Mouse (Mus musculus) G1E (cell line): Measurements from ENCODE around the gene Otop3. TPM values are rescaled to one million over a fixed set of nuclear protein-coding genes. Genes with fewer than 3 reads are reported as not detected.

Source experiments
- ATAC-seq: 2 replicates; pipeline ENCODE4 v1.8.0; 2016; ENCODE audit warnings: mild to moderate bottlenecking; ENCODE audit not compliant: insufficient number of reproducible peaks, poor library complexity, low FRiP score, severe bottlenecking; ENCODE audit errors: extremely low read depth
- DNase-seq: peaks from one replicate; pipeline ENCODE4 v3.0.0; 2012; ENCODE audit warnings: low spot score
- H3K27me3 ChIP-seq: 2 replicates; pipeline ENCODE4 v1.6.1; 2012; ENCODE audit warnings: mild to moderate bottlenecking, low read length, inconsistent platforms; ENCODE audit not compliant: insufficient read depth
- H3K36me3 ChIP-seq: replicated peaks from 2 replicates; pipeline ENCODE3; 2012; ENCODE audit warnings: mild to moderate bottlenecking, inconsistent platforms
- H3K4me1 ChIP-seq: 2 replicates; pipeline ENCODE4 v1.6.1; 2012; ENCODE audit warnings: low read depth, low read length, inconsistent platforms, mixed read lengths; ENCODE audit not compliant: insufficient read depth
- H3K4me3 ChIP-seq: 2 replicates; pipeline ENCODE4 v1.5.1; 2012; ENCODE audit warnings: low read depth, mild to moderate bottlenecking, inconsistent platforms, low read length, moderate library complexity, mixed read lengths
- H3K9me3 ChIP-seq: replicated peaks from 2 replicates; pipeline ENCODE4 v1.6.1; 2012; ENCODE audit warnings: inconsistent platforms
- CTCF ChIP-seq: IDR thresholded peaks from 2 replicates; pipeline ENCODE4 v1.5.1; 2012; ENCODE audit warnings: low read depth, low read length, inconsistent platforms, mixed read lengths
- GATA1 ChIP-seq: IDR thresholded peaks from 2 replicates; pipeline ENCODE4 v1.6.1; 2012; ENCODE audit warnings: borderline replicate concordance, low read length, inconsistent platforms, mixed read lengths
- GATA2 ChIP-seq: IDR thresholded peaks from 2 replicates; pipeline ENCODE4 v1.6.1; 2012; ENCODE audit warnings: low read depth, low read length, inconsistent platforms, borderline replicate concordance
- POLR2AphosphoS5 ChIP-seq: IDR thresholded peaks from 2 replicates; pipeline ENCODE4 v1.6.1; 2012; ENCODE audit warnings: low read depth, low read length, inconsistent platforms; ENCODE audit not compliant: insufficient replicate concordance
- TAL1 ChIP-seq: conservative IDR thresholded peaks from 2 replicates; pipeline ENCODE4 v1.6.1; 2012; ENCODE audit warnings: low read depth, low read length, inconsistent platforms, mixed read lengths
- polyA plus RNA-seq: library from polyadenylated mRNA; stranded (reverse); fragments of >175 nt; gene quantifications from 2 replicates; pipeline ENCODE4 v1.2.3, GENCODE M21; 2012
- total RNA-seq, 2 experiments: library from RNA; stranded (forward) in 1 of 2; stranded (reverse) in 1 of 2; fragments of 200-1000 nt in 1 of 2; fragments of >200 nt in 1 of 2; fragmentation: Nextera tagmentation in 1 of 2; gene quantifications; 2 replicates each; pipeline ENCODE4 v1.2.3; 2014 to 2017

Gene Otop3
- total and polyA plus RNA-seq, 3 experiments, result not detected

DNA sequence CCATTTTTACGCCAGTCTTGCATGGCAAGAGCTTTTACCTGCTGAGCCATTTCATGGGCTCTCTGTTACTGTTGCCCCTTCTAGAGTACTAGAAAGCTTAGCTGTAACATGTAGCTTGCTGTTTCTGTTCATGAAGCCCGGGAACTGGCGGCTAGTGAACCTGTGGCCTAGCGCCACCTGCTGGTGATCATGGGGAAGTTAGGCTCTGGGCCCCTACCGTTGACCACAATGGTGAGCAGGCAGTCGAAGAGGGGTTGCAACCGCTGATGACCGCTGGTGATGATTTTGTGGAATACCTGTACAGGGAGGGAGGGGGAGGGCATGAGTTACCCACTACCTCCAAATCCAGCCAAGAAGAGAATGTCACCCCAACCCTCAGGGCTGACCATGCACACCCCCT is 19.7 kb downstream of the Otop3 start:
- Histone ChIP-seq H3K4me1 (peaks cover 16% of the 10 kb centered on the region), H3K9me3 (no peaks in the 10 kb centered on the region), H3K36me3 (no peaks in the 10 kb centered on the region), H3K4me3 (no peak overlapping the region), H3K27me3 (peaks cover 67% of the 10 kb centered on the region)
- ATAC-seq (peak; percentile 67), DNase-seq (peak; percentile 79)
- TF ChIP-seq CTCF, result peak; percentile 87
- no peak for TF ChIP-seq POLR2AphosphoS5
- no peak for TF ChIP-seq TAL1
- no peak for TF ChIP-seq GATA1
- no peak for TF ChIP-seq GATA2

DNA sequence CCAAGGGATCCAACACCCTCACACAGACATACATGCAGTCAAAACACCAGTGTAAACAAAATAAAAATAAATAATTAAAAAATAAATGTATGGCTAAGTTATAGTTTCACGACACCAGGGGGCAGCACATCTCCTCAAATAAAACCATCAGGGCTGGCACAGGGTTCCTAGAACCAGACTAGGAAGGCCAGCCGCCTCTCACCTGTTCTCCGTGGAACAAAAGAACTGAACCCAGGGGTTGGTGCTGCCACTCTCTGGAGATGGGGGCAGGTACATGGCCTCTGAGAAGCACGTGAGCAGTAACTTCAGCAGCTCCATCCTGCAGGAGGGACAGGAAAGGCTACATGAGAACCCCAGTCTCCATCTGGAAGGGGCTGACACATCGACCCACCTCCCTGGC is 23.9 kb downstream of the Otop3 start:
- DNase-seq, result peak; percentile 54
- TF ChIP-seq TAL1 (no peak), POLR2AphosphoS5 (no peak), CTCF (no peak), GATA1 (no peak), GATA2 (no peak)
- ATAC-seq, result no peak
- Histone ChIP-seq H3K27me3 (peaks cover 46% of the 10 kb centered on the region), H3K4me1 (peaks cover 17% of the 10 kb centered on the region), H3K36me3 (no peaks in the 10 kb centered on the region), H3K9me3 (no peaks in the 10 kb centered on the region), H3K4me3 (no peak overlapping the region)

DNA sequence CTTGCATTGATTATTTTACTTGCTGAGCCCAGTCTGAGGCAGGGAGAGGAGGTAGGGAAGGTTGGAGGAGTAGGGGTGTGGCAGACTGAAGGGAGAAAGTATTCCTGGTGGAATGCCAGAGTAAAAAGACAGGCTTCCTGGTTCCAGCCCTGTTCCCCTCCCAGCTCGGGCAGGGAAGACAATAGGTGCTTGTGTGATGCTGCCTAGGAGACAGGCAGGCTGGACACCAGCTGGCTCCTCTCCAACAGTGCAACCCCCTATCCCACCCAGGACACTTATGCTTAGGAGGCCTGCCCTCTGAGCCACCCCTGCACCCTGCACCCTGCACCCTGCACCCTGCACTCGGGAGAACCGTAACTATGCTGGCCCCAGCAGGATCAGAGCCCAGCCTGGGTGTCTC is 24.8 kb downstream of the Otop3 start:
- DNase-seq (no peak), ATAC-seq (no peak)
- H3K9me3 ChIP-seq, result no peaks in the 10 kb centered on the region
- TF ChIP-seq TAL1 (no peak), POLR2AphosphoS5 (no peak), CTCF (no peak), GATA1 (no peak), GATA2 (no peak)
- H3K4me3 ChIP-seq, result no peak overlapping the region
- H3K36me3 ChIP-seq, result no peaks in the 10 kb centered on the region
- peaks cover 14% of the 10 kb centered on the region for H3K4me1 ChIP-seq
- peaks cover 52% of the 10 kb centered on the region for H3K27me3 ChIP-seq

DNA sequence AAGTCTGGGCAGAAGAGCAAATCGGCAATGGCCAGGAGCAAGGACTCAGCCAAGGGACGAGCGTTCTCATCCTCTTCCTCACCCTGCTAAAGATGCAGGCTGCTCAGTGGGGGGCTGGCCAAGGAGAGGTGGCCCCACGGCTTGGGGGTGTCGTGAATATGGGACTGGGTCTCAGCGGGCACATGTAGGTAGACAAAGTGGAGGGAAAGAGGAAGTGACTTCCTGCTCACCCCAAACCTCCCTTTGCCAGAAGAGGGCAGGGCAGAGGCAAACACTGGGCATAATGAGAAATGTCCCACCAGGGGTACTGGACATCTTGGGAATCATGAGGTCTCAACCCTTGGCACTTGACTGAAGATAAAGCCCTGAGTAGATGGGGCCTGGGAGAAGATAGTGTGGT is 25.2 kb downstream of the Otop3 start:
- Histone ChIP-seq H3K36me3 (no peaks in the 10 kb centered on the region), H3K4me3 (no peak overlapping the region), H3K4me1 (peaks cover 11% of the 10 kb centered on the region; the same call in 1 of the 2 replicates), H3K27me3 (peaks cover 54% of the 10 kb centered on the region), H3K9me3 (no peaks in the 10 kb centered on the region)
- TF ChIP-seq GATA2, result no peak
- no peak for TF ChIP-seq CTCF
- no peak for TF ChIP-seq POLR2AphosphoS5
- no peak for TF ChIP-seq TAL1
- TF ChIP-seq GATA1, result no peak
- DNase-seq, result peak; percentile 41
- no peak for ATAC-seq

DNA sequence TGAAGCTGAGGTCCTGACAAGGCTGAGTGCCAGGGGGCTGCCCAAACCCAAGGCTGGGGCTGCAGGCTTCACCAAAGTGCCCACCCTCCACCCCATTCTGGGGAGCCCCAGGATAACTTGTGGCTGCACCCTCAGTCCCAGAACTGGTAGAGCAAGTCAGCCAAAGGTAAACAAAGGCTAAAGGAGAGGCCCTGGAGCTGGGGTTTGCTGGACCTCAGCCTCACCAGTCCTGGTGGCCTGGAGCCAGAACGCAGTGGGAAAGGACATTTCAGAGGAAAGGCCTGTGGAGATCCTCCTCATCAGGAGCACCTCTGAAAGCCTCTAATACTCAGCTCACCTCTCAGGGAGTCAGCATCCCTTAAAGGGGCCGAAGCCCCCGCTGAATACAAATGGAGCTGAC is 29.6 kb downstream of the Otop3 start:
- DNase-seq, result no peak
- ATAC-seq, result no peak
- Histone ChIP-seq H3K4me1 (peaks cover 18% of the 10 kb centered on the region), H3K4me3 (no peak overlapping the region), H3K27me3 (peaks cover 63% of the 10 kb centered on the region), H3K36me3 (no peaks in the 10 kb centered on the region), H3K9me3 (no peaks in the 10 kb centered on the region)
- TF ChIP-seq TAL1 (no peak), GATA2 (no peak)

DNA sequence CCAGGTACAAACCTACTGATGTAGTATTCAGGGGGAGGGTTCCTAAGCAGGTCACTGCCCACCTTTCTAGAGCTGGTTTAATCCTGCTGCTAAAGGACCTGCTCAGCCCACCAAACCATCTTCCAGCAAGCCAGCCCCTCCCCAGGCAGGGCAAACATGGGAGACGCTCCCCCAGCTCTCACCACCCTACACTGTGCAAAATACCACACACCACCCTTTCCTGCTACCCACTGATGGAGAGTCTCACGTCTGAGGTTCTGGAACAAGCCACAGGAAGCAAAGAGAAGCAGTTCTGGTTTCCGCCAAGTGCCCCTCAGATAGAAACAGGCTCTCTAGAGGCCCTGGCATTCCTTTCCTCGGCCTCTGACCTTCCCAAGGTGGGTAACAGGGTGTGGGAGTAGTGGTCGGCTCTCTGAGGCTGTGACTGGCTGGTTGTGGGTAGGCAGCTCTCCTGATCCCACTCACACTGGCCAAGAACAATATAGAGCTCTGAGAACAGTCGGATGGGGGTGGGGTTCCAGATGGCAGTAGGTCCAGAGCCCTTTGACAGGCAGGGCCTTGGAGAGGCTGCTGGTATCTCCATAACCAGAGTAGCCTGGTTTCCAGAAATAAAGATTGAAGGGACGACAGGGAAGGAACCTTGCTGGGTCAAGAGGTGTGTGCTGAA is 31.6 kb downstream of the Otop3 start:
- ATAC-seq, result no peak
- H3K36me3 ChIP-seq, result no peaks in the 10 kb centered on the region
- no peak overlapping the region for H3K4me3 ChIP-seq
- TF ChIP-seq GATA1, result no peak
- TF ChIP-seq TAL1, result no peak
- TF ChIP-seq POLR2AphosphoS5, result no peak
- TF ChIP-seq GATA2, result no peak
- TF ChIP-seq CTCF, result no peak
- H3K27me3 ChIP-seq, result peaks cover 59% of the 10 kb centered on the region
- H3K4me1 ChIP-seq, result peaks cover 14% of the 10 kb centered on the region
- no peak for DNase-seq
- H3K9me3 ChIP-seq, result no peaks in the 10 kb centered on the region
